Mouse (Mus musculus) liver, embryonic 14.5 days (tissue): ENCODE results near the gene Ntng2. TPM values are rescaled to one million over a fixed set of nuclear protein-coding genes. Genes with fewer than 3 reads are reported as not detected.

Experiments used
- ATAC-seq: fragments of 200-750 bp; cut with Nextera tagmentation; 2 replicates; pipeline ENCODE4 v1.8.0; 2017; ENCODE audit warnings: moderate number of reproducible peaks, mild to moderate bottlenecking, moderate library complexity; ENCODE audit not compliant: insufficient read depth
- DNase-seq, 3 experiments: peaks; one replicate each; pipeline ENCODE4 v3.0.0-alpha.2; 2012 to 2013; ENCODE audit warnings: low read depth in 3 of 3, low spot score in 3 of 3
- H3K27ac ChIP-seq: fragments of 300-500 bp; sonication (generic); 2 replicates; pipeline ENCODE4 v1.5.1; 2014; ENCODE audit warnings: moderate library complexity, mild to moderate bottlenecking, control low read depth, inconsistent platforms
- H3K27me3 ChIP-seq: fragments of 300-500 bp; sonication (generic); 2 replicates; pipeline ENCODE4 v1.6.1; 2014; ENCODE audit warnings: mild to moderate bottlenecking, low read length, moderate library complexity; ENCODE audit not compliant: control insufficient read depth, insufficient read depth
- H3K36me3 ChIP-seq: fragments of 300-500 bp; sonication (generic); replicated peaks from 2 replicates; pipeline ENCODE4 v1.6.1; 2014; ENCODE audit warnings: low read depth; ENCODE audit not compliant: control insufficient read depth, insufficient read depth
- H3K4me1 ChIP-seq, 2 experiments: fragments of 200-500 bp in 1 of 2; fragments of 300-500 bp in 1 of 2; sonication (generic) in 1 of 2; replicated peaks; 2 replicates each; pipeline ENCODE4 v1.6.1; 2012 to 2014; ENCODE audit warnings: antibody characterized with exemption in 1 of 2, inconsistent platforms in 1 of 2, low read length in 1 of 2; ENCODE audit not compliant: control insufficient read depth in 2 of 2, insufficient read depth in 2 of 2
- H3K4me2 ChIP-seq: fragments of 300-500 bp; sonication (generic); 2 replicates; pipeline ENCODE4 v1.6.1; 2014; ENCODE audit warnings: low read depth, mild to moderate bottlenecking, control low read depth, moderate library complexity
- H3K4me3 ChIP-seq, 2 experiments: fragments of 200-500 bp in 1 of 2; fragments of 300-500 bp in 1 of 2; sonication (generic) in 1 of 2; 2 replicates each; pipeline ENCODE4 v1.5.1; 2012 to 2014; ENCODE audit warnings: low read depth in 2 of 2, low read length in 2 of 2, mild to moderate bottlenecking in 2 of 2, control low read depth in 1 of 2, inconsistent platforms in 1 of 2, moderate library complexity in 1 of 2; ENCODE audit not compliant: insufficient read depth in 1 of 2
- H3K9ac ChIP-seq: fragments of 300-500 bp; sonication (generic); replicated peaks from 2 replicates; pipeline ENCODE4 v1.6.1; 2014; ENCODE audit warnings: mild to moderate bottlenecking, control low read depth, moderate library complexity
- H3K9me3 ChIP-seq: fragments of 300-500 bp; sonication (generic); 2 replicates; pipeline ENCODE4 v1.6.1; 2016; ENCODE audit warnings: low read length, mixed read lengths; ENCODE audit not compliant: control insufficient read depth
- CTCF ChIP-seq: IDR thresholded peaks from 2 replicates; pipeline ENCODE4 v1.5.1; 2016; ENCODE audit warnings: antibody characterized with exemption, low read depth, control low read depth
- EP300 ChIP-seq: IDR thresholded peaks from 2 replicates; pipeline ENCODE4 v1.6.1; 2016; ENCODE audit warnings: antibody characterized with exemption, low read depth
- WGBS: fragments of 180-500 bp; shearing (Covaris S2); extraction: QIAGEN DNeasy Blood & Tissue Kit; methylation state at CpG from one replicate; pipeline ENCODE4 v1.1.7; 2014; ENCODE audit not compliant: insufficient replicate concordance; 5-methylcytosine and 5-hydroxymethylcytosine counted together
- polyA plus RNA-seq, 2 experiments: library from polyadenylated mRNA; depleted of rRNA in 1 of 2; stranded (reverse) in 1 of 2; unstranded in 1 of 2; fragments of >200 nt; fragmentation: Nextera tagmentation in 1 of 2; extraction: Ambion mirVana in 1 of 2; gene quantifications; 2 replicates each; pipeline versions ENCODE4 v1.2.1 to v1.2.3; 2012 to 2014

The Ntng2 gene
- polyA plus RNA-seq, 2 experiments, result 0.22 to 0.34 TPM

- TF ChIP-seq CTCF (no peak), EP300 (no peak)
- 48% methylated on average over 4 of the region's 4 CpGs for WGBS
- no peak overlapping the region for H3K4me2 ChIP-seq
- peaks cover 13% of the 10 kb centered on the region for H3K36me3 ChIP-seq
- H3K4me3 ChIP-seq, result no peak overlapping the region
- DNase-seq, result no peak
- H3K9me3 ChIP-seq, result no peaks in the 10 kb centered on the region
- no peak overlapping the region for H3K9ac ChIP-seq
- no peak overlapping the region for H3K27ac ChIP-seq
- H3K4me1 ChIP-seq, result no peaks in the 10 kb centered on the region
- H3K27me3 ChIP-seq, result no peaks in the 10 kb centered on the region
- no peak for ATAC-seq
Measured at GRCm38 (mm10) chr2:29179810-29180209, 73.0 kb downstream of the Ntng2 start.

GRCm38 (mm10) chr2:29174887-29175286 is 77.9 kb downstream of the Ntng2 start:
- WGBS, result 66% methylated on average over 3 of the region's 3 CpGs
- no peak overlapping the region for H3K4me3 ChIP-seq
- no peak for ATAC-seq
- DNase-seq, result no peak
- H3K27me3 ChIP-seq, result no peaks in the 10 kb centered on the region
- H3K9ac ChIP-seq, result no peak overlapping the region
- no peaks in the 10 kb centered on the region for H3K4me1 ChIP-seq
- peaks cover 22% of the 10 kb centered on the region for H3K36me3 ChIP-seq
- no peak overlapping the region for H3K27ac ChIP-seq
- H3K4me2 ChIP-seq, result no peak overlapping the region
- no peak for TF ChIP-seq EP300
- TF ChIP-seq CTCF, result no peak
- H3K9me3 ChIP-seq, result no peaks in the 10 kb centered on the region

GRCm38 (mm10) chr2:29168067-29168466 is 84.7 kb downstream of the Ntng2 start:
- DNase-seq (no peak), ATAC-seq (no peak)
- no peaks in the 10 kb centered on the region for H3K9me3 ChIP-seq
- H3K4me1 ChIP-seq, result no peaks in the 10 kb centered on the region
- H3K27me3 ChIP-seq, result no peaks in the 10 kb centered on the region
- H3K4me3 ChIP-seq, result no peak overlapping the region
- no peak overlapping the region for H3K9ac ChIP-seq
- WGBS, result 69% methylated on average over 5 of the region's 5 CpGs
- H3K27ac ChIP-seq, result no peak overlapping the region
- peaks cover 12% of the 10 kb centered on the region for H3K36me3 ChIP-seq
- no peak overlapping the region for H3K4me2 ChIP-seq
- TF ChIP-seq EP300 (no peak), CTCF (no peak)

GRCm38 (mm10) chr2:29151941-29152340 is 100.9 kb downstream of the Ntng2 start:
- DNase-seq (no peak), ATAC-seq (no peak)
- WGBS, result 74% methylated on average over 2 of the region's 2 CpGs
- no peak overlapping the region for H3K9ac ChIP-seq
- peaks cover 2% of the 10 kb centered on the region; the same call in 1 of the 2 replicates for H3K36me3 ChIP-seq
- no peak overlapping the region for H3K4me2 ChIP-seq
- no peaks in the 10 kb centered on the region for H3K9me3 ChIP-seq
- H3K4me3 ChIP-seq, result no peak overlapping the region
- no peaks in the 10 kb centered on the region for H3K27me3 ChIP-seq
- H3K27ac ChIP-seq, result no peak overlapping the region
- no peaks in the 10 kb centered on the region for H3K4me1 ChIP-seq
- TF ChIP-seq CTCF, result no peak

Other genes starting within 250 kb of the Ntng2 start
- gene Cfap77, start 197.9 kb downstream of the Ntng2 start, polyA plus RNA-seq (2012; rRNA removed), result 0.11 and 0.16 TPM in 2 replicates
- gene Cfap77, start 197.9 kb downstream of the Ntng2 start, polyA plus RNA-seq (2014; fragmentation: Nextera tagmentation; extraction: Ambion mirVana), result 0.21 TPM in 1 of 2 replicates, not detected in the other
- 3.0 and 4.5 TPM in 2 replicates for gene Ttf1, start 192.7 kb downstream of the Ntng2 start, polyA plus RNA-seq (2012; rRNA removed)
- 3.6 and 3.9 TPM in 2 replicates for gene Ttf1, start 192.7 kb downstream of the Ntng2 start, polyA plus RNA-seq (2014; fragmentation: Nextera tagmentation; extraction: Ambion mirVana)
- gene Setx, start 128.8 kb downstream of the Ntng2 start, polyA plus RNA-seq (2012; rRNA removed), result 2.0 and 2.8 TPM in 2 replicates
- gene Setx, start 128.8 kb downstream of the Ntng2 start, polyA plus RNA-seq (2014; fragmentation: Nextera tagmentation; extraction: Ambion mirVana), result 3.4 and 3.9 TPM in 2 replicates
- gene Med27, start 93.8 kb upstream of the Ntng2 start, polyA plus RNA-seq (2012; rRNA removed), result 15.0 TPM in 2 replicates
- 16.5 and 17.0 TPM in 2 replicates for gene Med27, start 93.8 kb upstream of the Ntng2 start, polyA plus RNA-seq (2014; fragmentation: Nextera tagmentation; extraction: Ambion mirVana)